Mouse (Mus musculus): ENCODE results near the gene Map3k21.

DNA sequence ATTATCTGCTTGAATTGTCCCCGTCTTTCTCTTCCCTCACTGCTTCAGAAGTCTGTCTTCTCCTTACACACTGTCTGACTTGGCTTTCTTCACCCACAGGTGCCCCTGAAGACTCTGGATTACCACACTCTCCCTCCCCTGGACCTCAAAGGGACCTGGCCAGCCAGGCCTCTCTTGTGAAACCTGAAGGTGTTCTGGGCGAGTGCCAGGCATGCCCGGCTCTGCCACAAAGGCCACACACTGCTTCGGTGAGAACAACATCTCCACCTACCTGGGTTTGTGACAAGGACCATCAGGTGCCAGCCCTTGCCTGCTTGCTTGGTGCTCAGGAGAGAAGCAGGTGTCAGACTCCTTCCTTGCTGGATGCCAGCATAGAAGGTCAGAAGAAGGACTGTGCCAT is 34.3 kb downstream of the Map3k21 start:
- TF ChIP-seq CTCF (conservative IDR thresholded peaks at IDR 0.05; ENCODE audit: insufficient read depth, insufficient read length, low read depth, low read length), result no peak
- TF ChIP-seq POLR2A (IDR thresholded peaks at IDR 0.05; ENCODE audit: low read depth, low read length), result no peak
